21 mouse cellular contexts compared by ENCODE assay signal in genomic region chr17:27686395-27686794, GRCm38 (mm10). TPM values are rescaled to one million over a fixed set of nuclear protein-coding genes. Genes with fewer than 3 reads are reported as not detected.
DNase-seq lines count a peak whose midpoint lies in the region; ATAC-seq and TF ChIP-seq lines count a peak whose summit lies in the region.
"Had no signal": no experiment of that assay in that cellular context is flagged by ENCODE, and none has a peak within 500 bp of the region (broad histone marks: within the 10 kb centered on the region; RNA-seq: fewer than 3 reads in every experiment).

No protein-coding gene starts in this region.

- H3K4me2 ChIP-seq in forebrain, embryonic 13.5 days, result peak overlapping the region; percentile 96
- H3K4me2 ChIP-seq in hindbrain, postnatal 0 days (ENCODE audit: low read depth, low read length), result peak overlapping the region; percentile 83

- no peak for ATAC-seq in forebrain, embryonic 13.5 days
- no peak; the same call in 1 of the 2 replicates for ATAC-seq in hindbrain, postnatal 0 days

- peak overlapping the region; percentile 70 for H3K4me3 ChIP-seq in left cerebral cortex, adult 2 months
- H3K4me3 ChIP-seq in forebrain, embryonic 13.5 days, result peak overlapping the region; percentile 55
- H3K4me3 ChIP-seq in hindbrain, postnatal 0 days (ENCODE audit: low read length), result peak overlapping the region; percentile 53
- H3K4me3 ChIP-seq: heart, adult 2 months; limb, embryonic 15.5 days had no signal

- peak overlapping the region; percentile 78 for H3K9ac ChIP-seq in forebrain, embryonic 13.5 days
- peak overlapping the region; percentile 68 for H3K9ac ChIP-seq in hindbrain, postnatal 0 days (replicated peaks; ENCODE audit: low read length)
- H3K9ac ChIP-seq: limb, embryonic 15.5 days; lung, embryonic 14.5 days had no signal

- no peaks in the 10 kb centered on the region for H3K9me3 ChIP-seq in forebrain, embryonic 13.5 days (replicated peaks)
- no peaks in the 10 kb centered on the region for H3K9me3 ChIP-seq in hindbrain, postnatal 0 days (ENCODE audit: low read length)
- H3K9me3 ChIP-seq: limb, embryonic 15.5 days had no signal

- DNase-seq in left cerebral cortex, adult 2 months (ENCODE audit: extremely low spot score in 1 of 2, low spot score in 2 of 2), result no peak
- DNase-seq in left cerebral cortex, adult 9 months (ENCODE audit: low spot score in 2 of 2), result no peak
- DNase-seq in hindbrain, postnatal 0 days (ENCODE audit: low spot score), result no peak
- DNase-seq in natural killer cell, adult 2 months (ENCODE audit: low spot score in 2 of 2), result peak; percentile 26 to 34
- no peak for DNase-seq in right cerebral cortex, postnatal 36 days (ENCODE audit: low spot score in 2 of 2)
- no peak for DNase-seq in adrenal gland, adult 18-20 months (ENCODE audit: low spot score in 2 of 2)
- DNase-seq in cerebellum, adult 11 months, result no peak
- DNase-seq: adrenal gland, postnatal 10 days; cerebellum, postnatal 25 days; heart, adult 2 months; kidney, postnatal 36 days; lung, embryonic 14.5 days; right cerebral cortex, postnatal 14 days had no signal

- H3K27ac ChIP-seq in left cerebral cortex, adult 2 months, result peak overlapping the region; percentile 95
- no peak overlapping the region for H3K27ac ChIP-seq in forebrain, embryonic 13.5 days
- H3K27ac ChIP-seq in hindbrain, postnatal 0 days, result no peak overlapping the region
- H3K27ac ChIP-seq: heart, adult 2 months; limb, embryonic 15.5 days had no signal

- 46% methylated on average over 5 of the region's 5 CpGs for WGBS in forebrain, embryonic 13.5 days
- WGBS in hindbrain, postnatal 0 days, result 24% methylated on average over 5 of the region's 5 CpGs

- TF ChIP-seq CTCF in left cerebral cortex, adult 2 months (IDR thresholded peaks at IDR 0.05), result no peak
- TF ChIP-seq CTCF in hindbrain, postnatal 0 days (IDR thresholded peaks at IDR 0.05; ENCODE audit: low read depth), result no peak

- no peaks in the 10 kb centered on the region for H3K36me3 ChIP-seq in forebrain, embryonic 13.5 days (ENCODE audit: poor library complexity, severe bottlenecking)
- no peaks in the 10 kb centered on the region for H3K36me3 ChIP-seq in hindbrain, postnatal 0 days (ENCODE audit: insufficient read depth, low read length)
- H3K36me3 ChIP-seq: limb, embryonic 15.5 days had no signal

- peaks cover 36% of the 10 kb centered on the region for H3K27me3 ChIP-seq in forebrain, embryonic 13.5 days
- H3K27me3 ChIP-seq in hindbrain, postnatal 0 days (ENCODE audit: insufficient read depth, low read length), result no peaks in the 10 kb centered on the region

- H3K4me1 ChIP-seq in forebrain, embryonic 13.5 days, result peaks cover 25% of the 10 kb centered on the region
- H3K4me1 ChIP-seq in hindbrain, postnatal 0 days (ENCODE audit: insufficient read depth, low read length), result peaks cover 10% of the 10 kb centered on the region

- intact Hi-C loops in left cerebral cortex, adult 2 months (cut with DNase I), result loop anchor here (5.0 kb wide), 1 partner anchor 49 kb away; the partner anchor contains the start of genes RPS10-NUDT3 and Rps10

RNA-seq across cellular contexts. Expression of gene Pacsin1, which starts 31.1 kb away (rescaled TPM):
- 100 to 1,000 TPM; 436 to 459 TPM for total RNA-seq in left cerebral cortex, adult 2 months (2021)
- 14.8 and 18.2 TPM in 2 replicates for polyA plus RNA-seq in forebrain, embryonic 13.5 days (2015; fragmentation: Nextera tagmentation; extraction: Ambion mirVana)
- 38.3 and 62.9 TPM in 2 replicates for total RNA-seq in hindbrain, postnatal 0 days (2014; rRNA removed)
- 80.0 and 85.1 TPM in 2 replicates for polyA plus RNA-seq in hindbrain, postnatal 0 days (2015; fragmentation: Nextera tagmentation; extraction: Ambion mirVana)
- total RNA-seq in adrenal gland, adult 18-20 months (2021), result 1 to 10 TPM; 4.9 TPM
- total RNA-seq: megakaryocyte progenitor cell, adult 5-6 weeks had no signal

RNA-seq across cellular contexts. Expression of gene Spdef, which starts 42.4 kb away (rescaled TPM):
- total RNA-seq in left cerebral cortex, adult 2 months (2021), result under 1 TPM in 1 of 2 experiments, not detected in 1; 0.48 TPM
- polyA plus RNA-seq in forebrain, embryonic 13.5 days (2015; fragmentation: Nextera tagmentation; extraction: Ambion mirVana), result 0.38 and 0.75 TPM in 2 replicates
- total RNA-seq in hindbrain, postnatal 0 days (2014; rRNA removed), result 2.1 TPM in 2 replicates
- polyA plus RNA-seq in hindbrain, postnatal 0 days (2015; fragmentation: Nextera tagmentation; extraction: Ambion mirVana), result 1.7 and 1.8 TPM in 2 replicates
- total RNA-seq in adrenal gland, adult 18-20 months (2021), result under 1 TPM in 1 of 2 experiments, not detected in 1; 0.27 TPM
- total RNA-seq: adrenal gland, postnatal 10 days; heart, adult 2 months; megakaryocyte progenitor cell, adult 5-6 weeks had no signal
- polyA plus RNA-seq: neural tube, embryonic 11.5 days had no signal

RNA-seq across cellular contexts. Expression of gene Rps10, which starts 49.9 kb away (rescaled TPM):
- total RNA-seq in left cerebral cortex, adult 2 months (2021), result 100 to 1,000 TPM; 444 to 464 TPM
- 659 and 777 TPM in 2 replicates for polyA plus RNA-seq in forebrain, embryonic 13.5 days (2015; fragmentation: Nextera tagmentation; extraction: Ambion mirVana)
- total RNA-seq in hindbrain, postnatal 0 days (2014; rRNA removed), result 1,174 and 1,303 TPM in 2 replicates
- polyA plus RNA-seq in hindbrain, postnatal 0 days (2015; fragmentation: Nextera tagmentation; extraction: Ambion mirVana), result 497 and 519 TPM in 2 replicates
- total RNA-seq in adrenal gland, adult 18-20 months (2021), result 100 to 1,000 TPM; 930 to 948 TPM

RNA-seq across cellular contexts. Expression of gene RPS10-NUDT3, which starts 51.4 kb away (rescaled TPM):
- total RNA-seq in left cerebral cortex, adult 2 months (2021), result 1 to 10 TPM in 1 of 2 experiments, not detected in 1; 2.0 TPM
- not detected in 2 replicates for polyA plus RNA-seq in forebrain, embryonic 13.5 days (2015; fragmentation: Nextera tagmentation; extraction: Ambion mirVana)
- not detected in 2 replicates for total RNA-seq in hindbrain, postnatal 0 days (2014; rRNA removed)
- polyA plus RNA-seq in hindbrain, postnatal 0 days (2015; fragmentation: Nextera tagmentation; extraction: Ambion mirVana), result not detected in 2 replicates
- total RNA-seq in adrenal gland, adult 18-20 months (2021), result not detected
- total RNA-seq: heart, adult 2 months; left cerebral cortex, adult 18-20 months; megakaryocyte progenitor cell, adult 5-6 weeks had no signal
- polyA plus RNA-seq: heart, adult 2 months; heart, postnatal 0 days; intestine, embryonic 14.5 days; limb, embryonic 15.5 days; lung, embryonic 14.5 days; neural tube, embryonic 11.5 days; thymus, postnatal 0 days had no signal

Comparison
In these comparisons a context has a peak if more than half of its experiments do, and no peak if none do; other contexts are left out.
1. DNase-seq: peak in natural killer cell, adult 2 months (2 of 2); none in left cerebral cortex, adult 2 months (0 of 2), left cerebral cortex, adult 9 months (0 of 2), hindbrain, postnatal 0 days (single experiment), right cerebral cortex, postnatal 36 days (0 of 2), adrenal gland, adult 18-20 months (0 of 2) and cerebellum, adult 11 months (single experiment).
2. Peak in every context shown above with its lines, with median percentiles within 50 percentile points of each other: H3K4me3 ChIP-seq.